Mouse (Mus musculus) embryonic facial prominence, embryonic 13.5 days (tissue): ENCODE data around the gene Rps19. TPM values are rescaled to one million over a fixed set of nuclear protein-coding genes. Genes with fewer than 3 reads are reported as not detected.
"Not testable (repeated sequence)": the region's sequence is repeated elsewhere in the genome, so short reads cannot be mapped to it uniquely, and the experiment has no call there.

Source experiments
- ATAC-seq: fragments of 200-750 bp; cut with Nextera tagmentation; 2 replicates; pipeline ENCODE4 v1.8.0; 2017; ENCODE audit warnings: low read depth; ENCODE audit not compliant: insufficient number of reproducible peaks, insufficient read depth, low FRiP score, low TSS enrichment
- H3K27ac ChIP-seq: fragments of 300-500 bp; sonication (generic); 2 replicates; pipeline ENCODE4 v1.5.1; 2015; ENCODE audit warnings: moderate library complexity, mild to moderate bottlenecking, inconsistent platforms
- H3K27me3 ChIP-seq: fragments of 300-500 bp; sonication (generic); 2 replicates; pipeline ENCODE4 v1.6.1; 2015; ENCODE audit warnings: mild to moderate bottlenecking, inconsistent platforms
- H3K36me3 ChIP-seq: fragments of 300-500 bp; sonication (generic); 2 replicates; pipeline ENCODE4 v1.6.1; 2015; ENCODE audit warnings: mild to moderate bottlenecking, inconsistent platforms
- H3K4me1 ChIP-seq: fragments of 300-500 bp; sonication (generic); 2 replicates; pipeline ENCODE4 v1.6.1; 2015; ENCODE audit warnings: inconsistent platforms
- H3K4me2 ChIP-seq: fragments of 300-500 bp; sonication (generic); 2 replicates; pipeline ENCODE4 v1.6.1; 2015; ENCODE audit warnings: moderate library complexity, mild to moderate bottlenecking, inconsistent platforms
- H3K4me3 ChIP-seq: fragments of 300-500 bp; sonication (generic); 2 replicates; pipeline ENCODE4 v1.5.1; 2015; ENCODE audit warnings: mild to moderate bottlenecking, inconsistent platforms
- H3K9ac ChIP-seq: fragments of 300-500 bp; sonication (generic); 2 replicates; pipeline ENCODE4 v1.6.1; 2015; ENCODE audit warnings: mild to moderate bottlenecking, inconsistent platforms
- H3K9me3 ChIP-seq: fragments of 300-500 bp; sonication (generic); 2 replicates; pipeline ENCODE4 v1.6.1; 2016; ENCODE audit warnings: inconsistent platforms
- WGBS: fragments of 180-500 bp; shearing (Covaris S2); methylation state at CpG from one replicate; pipeline ENCODE4 v1.1.7; 2015; ENCODE audit warnings: mixed read lengths; 5-methylcytosine and 5-hydroxymethylcytosine counted together
- polyA plus RNA-seq: library from polyadenylated mRNA; unstranded; fragments of >200 nt; fragmentation: Nextera tagmentation; extraction: Ambion mirVana; gene quantifications from 2 replicates; pipeline ENCODE4 v1.2.1, GENCODE M21; 2015

The Rps19 gene
- polyA plus RNA-seq: 2,967 and 3,152 TPM in 2 replicates

- H3K27ac ChIP-seq: peak within 1 kb of the TSS; percentile 85
- peaks cover 28% of the 10 kb centered on the region for H3K4me1 ChIP-seq
- peak within 1 kb of the TSS; percentile 100 for H3K9ac ChIP-seq
- peak within 1 kb of the TSS; percentile 89 for H3K4me2 ChIP-seq
- H3K4me3 ChIP-seq: peak within 1 kb of the TSS; percentile 99
- peaks cover 36% of the 10 kb centered on the region for H3K36me3 ChIP-seq
- H3K9me3 ChIP-seq: no peaks in the 10 kb centered on the region; the same call in 1 of the 2 replicates
- H3K27me3 ChIP-seq: no peaks in the 10 kb centered on the region
- peak; percentile 91 for ATAC-seq
- under 1% methylated on average over 57 of the region's 57 CpGs for WGBS
Observed at GRCm38 (mm10) chr7:24883896-24884692, at the start of gene Rps19. Rps19 (plus strand) TSS chr7:24884371.

- H3K9ac ChIP-seq, H3K27ac ChIP-seq, H3K4me3 ChIP-seq, H3K4me2 ChIP-seq, ATAC-seq, H3K36me3 ChIP-seq, H3K27me3 ChIP-seq, H3K4me1 ChIP-seq, H3K9me3 ChIP-seq: not testable (repeated sequence)
- WGBS: 51% methylated on average over 13 of the region's 13 CpGs
Observed at GRCm38 (mm10) chr7:24838732-24839409, 45.3 kb upstream of the Rps19 start.

- Histone ChIP-seq H3K36me3 (no peaks in the 10 kb centered on the region), H3K4me3 (no peak overlapping the region), H3K27me3 (no peaks in the 10 kb centered on the region), H3K9me3 (no peaks in the 10 kb centered on the region), H3K9ac (no peak overlapping the region), H3K27ac (no peak overlapping the region), H3K4me2 (no peak overlapping the region), H3K4me1 (peaks cover 5% of the 10 kb centered on the region; the same call in 1 of the 2 replicates)
- 68% methylated on average over 8 of the region's 8 CpGs for WGBS
- no peak for ATAC-seq
Observed at GRCm38 (mm10) chr7:24839410-24839808, 44.8 kb upstream of the Rps19 start.

DNA sequence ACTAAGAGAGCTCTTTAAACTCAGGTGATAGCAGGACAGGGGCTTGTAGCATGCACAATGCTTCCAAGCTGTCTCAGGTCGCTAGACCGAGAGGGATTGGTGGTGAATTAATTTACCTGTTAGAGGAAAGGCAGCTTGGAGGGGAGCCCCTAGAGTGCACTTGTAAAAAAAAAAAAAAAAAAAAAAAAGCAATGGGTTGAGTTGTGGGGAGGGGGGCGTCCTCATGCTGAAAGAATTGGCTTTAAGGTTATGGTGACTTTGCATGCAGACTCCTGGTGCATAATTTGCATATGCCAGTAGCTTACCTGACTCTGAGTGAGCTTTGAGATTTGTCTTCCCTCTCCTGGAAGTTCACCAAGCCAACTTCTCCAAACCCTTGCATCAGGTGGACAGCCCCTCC, 43.8 kb upstream of the Rps19 start:
- Histone ChIP-seq H3K9me3 (no peaks in the 10 kb centered on the region), H3K4me1 (peaks cover 5% of the 10 kb centered on the region; the same call in 1 of the 2 replicates), H3K36me3 (no peaks in the 10 kb centered on the region), H3K9ac (no peak overlapping the region), H3K27me3 (no peaks in the 10 kb centered on the region), H3K27ac (no peak overlapping the region), H3K4me2 (no peak overlapping the region), H3K4me3 (no peak overlapping the region)
- WGBS: 47% methylated on average over 3 of the region's 3 CpGs
- no peak for ATAC-seq

GRCm38 (mm10) chr7:24841009-24841408, 43.2 kb upstream of the Rps19 start:
- no peaks in the 10 kb centered on the region for H3K36me3 ChIP-seq
- 86% methylated on average over 4 of the region's 4 CpGs for WGBS
- peaks cover 5% of the 10 kb centered on the region; the same call in 1 of the 2 replicates for H3K4me1 ChIP-seq
- H3K4me2 ChIP-seq: no peak overlapping the region
- no peaks in the 10 kb centered on the region for H3K27me3 ChIP-seq
- H3K9me3 ChIP-seq: no peaks in the 10 kb centered on the region
- H3K4me3 ChIP-seq: no peak overlapping the region
- ATAC-seq: no peak
- no peak overlapping the region for H3K27ac ChIP-seq
- H3K9ac ChIP-seq: no peak overlapping the region

DNA sequence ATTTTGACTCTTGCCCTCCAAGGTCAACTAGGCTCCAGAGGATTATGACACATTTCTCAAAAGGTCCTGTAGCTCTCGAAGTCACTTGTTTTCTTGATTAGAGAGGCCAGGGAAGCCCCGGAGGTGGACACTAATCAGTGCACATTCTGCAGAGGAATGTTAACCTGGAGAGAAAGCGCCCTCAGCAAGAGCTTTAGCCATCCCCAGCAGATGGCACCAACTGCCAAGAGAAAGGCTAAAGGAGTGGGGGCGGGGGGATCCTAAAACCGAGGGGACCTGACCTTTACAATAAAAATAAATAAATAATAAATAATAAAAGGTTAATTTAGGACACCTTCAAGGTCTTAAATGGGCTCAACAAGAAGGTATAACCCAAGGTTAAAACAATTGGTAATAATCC, 40.0 kb upstream of the Rps19 start:
- no peak overlapping the region for H3K4me3 ChIP-seq
- H3K36me3 ChIP-seq: no peaks in the 10 kb centered on the region
- H3K9me3 ChIP-seq: no peaks in the 10 kb centered on the region
- ATAC-seq: no peak
- H3K27me3 ChIP-seq: no peaks in the 10 kb centered on the region
- no peak overlapping the region for H3K4me2 ChIP-seq
- H3K4me1 ChIP-seq: peaks cover 5% of the 10 kb centered on the region; the same call in 1 of the 2 replicates
- H3K9ac ChIP-seq: no peak overlapping the region
- H3K27ac ChIP-seq: no peak overlapping the region
- 29% methylated on average over 5 of the region's 5 CpGs for WGBS

GRCm38 (mm10) chr7:24845181-24845580, 39.0 kb upstream of the Rps19 start:
- no peaks in the 10 kb centered on the region for H3K9me3 ChIP-seq
- ATAC-seq: no peak
- no peak overlapping the region for H3K9ac ChIP-seq
- H3K36me3 ChIP-seq: no peaks in the 10 kb centered on the region
- H3K4me3 ChIP-seq: no peak overlapping the region
- 82% methylated on average over 9 of the region's 9 CpGs for WGBS
- no peaks in the 10 kb centered on the region for H3K27me3 ChIP-seq
- H3K4me1 ChIP-seq: 0 out of 2 replicates have a peak, but pooled peaks cover under 1% of the 10 kb centered on the region
- H3K4me2 ChIP-seq: no peak overlapping the region
- no peak overlapping the region for H3K27ac ChIP-seq

GRCm38 (mm10) chr7:24845713-24846112, 38.5 kb upstream of the Rps19 start:
- WGBS: 7% methylated on average over 6 of the region's 6 CpGs
- no peaks in the 10 kb centered on the region for H3K27me3 ChIP-seq
- H3K4me3 ChIP-seq: no peak overlapping the region
- no peak overlapping the region for H3K4me2 ChIP-seq
- H3K9me3 ChIP-seq: no peaks in the 10 kb centered on the region
- H3K4me1 ChIP-seq: no peaks in the 10 kb centered on the region
- ATAC-seq: no peak
- no peak overlapping the region for H3K27ac ChIP-seq
- H3K36me3 ChIP-seq: no peaks in the 10 kb centered on the region
- no peak overlapping the region for H3K9ac ChIP-seq

- not testable (repeated sequence) for H3K9me3 ChIP-seq, H3K4me3 ChIP-seq, H3K4me2 ChIP-seq, H3K36me3 ChIP-seq, ATAC-seq, H3K27ac ChIP-seq, H3K9ac ChIP-seq, H3K4me1 ChIP-seq, H3K27me3 ChIP-seq
- 34% methylated on average over 2 of the region's 2 CpGs for WGBS
Observed at GRCm38 (mm10) chr7:24846576-24846975, 37.6 kb upstream of the Rps19 start.

DNA sequence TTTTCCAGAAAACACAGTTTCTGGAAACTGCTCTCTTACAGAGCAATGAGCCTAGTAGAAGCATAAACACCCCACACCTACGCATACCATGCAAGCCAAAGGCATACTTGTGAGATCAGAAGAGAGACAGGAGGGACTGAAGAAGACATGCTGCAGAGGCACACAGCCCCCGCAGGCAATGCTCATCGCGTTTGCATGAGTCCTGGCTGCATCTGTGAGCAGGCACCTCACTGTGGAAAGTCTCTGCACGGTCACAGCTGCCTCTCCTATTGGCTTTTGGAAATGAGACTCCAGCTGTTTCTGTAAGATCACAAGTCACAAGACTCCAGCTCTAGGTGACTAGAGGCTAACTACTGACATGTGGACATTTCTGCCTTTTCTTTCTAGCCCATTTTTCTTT, 34.0 kb upstream of the Rps19 start:
- Histone ChIP-seq H3K4me3 (no peak overlapping the region), H3K27me3 (no peaks in the 10 kb centered on the region), H3K36me3 (no peaks in the 10 kb centered on the region), H3K9ac (no peak overlapping the region), H3K4me1 (peaks cover 5% of the 10 kb centered on the region; the same call in 1 of the 2 replicates), H3K27ac (no peak overlapping the region), H3K4me2 (no peak overlapping the region), H3K9me3 (no peaks in the 10 kb centered on the region)
- WGBS: 12% methylated on average over 5 of the region's 5 CpGs
- ATAC-seq: no peak

- Histone ChIP-seq H3K4me1 (peaks cover 5% of the 10 kb centered on the region; the same call in 1 of the 2 replicates), H3K27ac (no peak overlapping the region), H3K9ac (no peak overlapping the region), H3K27me3 (no peaks in the 10 kb centered on the region), H3K4me3 (no peak overlapping the region), H3K4me2 (no peak overlapping the region), H3K36me3 (no peaks in the 10 kb centered on the region), H3K9me3 (no peaks in the 10 kb centered on the region)
- ATAC-seq: no peak
- WGBS: 37% methylated on average over 6 of the region's 6 CpGs
Observed at GRCm38 (mm10) chr7:24850899-24851303, 33.3 kb upstream of the Rps19 start.
